Mouse (Mus musculus) frontal cortex, postnatal 25 days (tissue): Measurements from ENCODE around the gene Katnbl1.

Experiments
- DNase-seq, 2 experiments: peaks; one replicate each; pipeline ENCODE4 v3.0.0; 2022; ENCODE audit warnings: low spot score in 2 of 2

Gene Katnbl1

GRCm38 (mm10) chr2:112378973-112379898 is at the start of gene Katnbl1:
Katnbl1 (plus strand) TSS chr2:112379211.
- peak; percentile 67 to 80 for DNase-seq

GRCm38 (mm10) chr2:112332051-112332898 is 46.7 kb upstream of the Katnbl1 start:
- no peak for DNase-seq

DNA sequence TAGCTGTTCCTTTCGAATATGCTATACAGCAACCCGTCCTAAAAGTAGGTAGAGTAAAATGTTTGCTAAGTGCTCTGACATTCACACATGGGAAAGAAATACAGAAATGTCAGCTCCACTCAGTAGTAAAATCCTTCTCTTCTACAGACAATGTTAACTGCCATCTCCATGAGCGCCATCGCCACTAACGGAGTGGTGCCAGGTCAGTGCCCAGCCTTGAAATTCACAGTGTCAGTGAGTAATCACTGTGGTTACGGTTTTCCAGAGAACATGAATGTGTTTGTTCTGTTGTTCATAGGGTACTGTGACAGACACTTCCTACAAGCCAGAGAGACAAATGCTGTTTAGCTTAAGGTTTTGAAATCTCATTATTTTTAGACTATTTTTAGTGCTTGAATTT is 41.8 kb upstream of the Katnbl1 start:
- DNase-seq: no peak

DNA sequence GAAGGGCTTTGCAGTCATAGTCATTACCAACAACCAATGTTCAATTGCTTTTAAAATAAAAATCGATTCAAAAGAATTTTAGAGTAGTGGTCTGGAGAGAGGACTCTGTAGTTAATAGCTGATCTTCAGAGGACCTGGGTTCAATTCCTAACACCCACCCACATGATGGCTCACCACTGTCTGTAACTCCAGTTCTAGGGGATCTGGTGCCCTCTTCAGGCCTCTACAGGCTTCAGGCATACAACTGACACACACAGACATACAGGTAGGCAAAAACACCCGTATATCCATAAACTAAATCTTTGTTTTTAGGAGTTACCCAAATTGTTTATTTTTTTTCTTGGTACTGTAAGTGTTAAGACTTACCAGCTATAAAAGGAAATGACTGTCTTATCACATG is 39.3 kb upstream of the Katnbl1 start:
- no peak for DNase-seq

DNA sequence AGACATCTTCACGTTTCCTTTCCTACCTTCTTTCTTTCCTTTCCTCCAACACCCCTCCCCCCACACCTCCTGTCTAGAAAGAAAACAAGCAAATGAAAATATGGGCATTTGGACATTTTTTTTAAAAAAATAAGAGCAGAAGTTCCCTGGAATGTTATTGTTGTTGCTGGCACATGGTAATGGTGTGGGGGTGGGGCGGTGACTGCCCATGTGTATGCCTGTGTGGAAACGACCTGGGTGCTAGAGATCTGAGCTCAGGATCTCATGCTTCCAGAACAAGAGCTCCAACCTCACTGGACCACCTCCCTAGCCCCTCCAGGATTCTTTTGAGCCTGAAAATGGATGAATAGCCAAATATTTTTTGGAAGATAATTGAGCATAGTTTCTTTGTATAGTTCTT is 37.9 kb upstream of the Katnbl1 start:
- no peak for DNase-seq

- no peak for DNase-seq
These were observed 30.8 kb upstream of the Katnbl1 start for GRCm38 (mm10) chr2:112348246-112348645.

- no peak for DNase-seq
These were observed 25.1 kb upstream of the Katnbl1 start for GRCm38 (mm10) chr2:112353685-112354455.

DNA sequence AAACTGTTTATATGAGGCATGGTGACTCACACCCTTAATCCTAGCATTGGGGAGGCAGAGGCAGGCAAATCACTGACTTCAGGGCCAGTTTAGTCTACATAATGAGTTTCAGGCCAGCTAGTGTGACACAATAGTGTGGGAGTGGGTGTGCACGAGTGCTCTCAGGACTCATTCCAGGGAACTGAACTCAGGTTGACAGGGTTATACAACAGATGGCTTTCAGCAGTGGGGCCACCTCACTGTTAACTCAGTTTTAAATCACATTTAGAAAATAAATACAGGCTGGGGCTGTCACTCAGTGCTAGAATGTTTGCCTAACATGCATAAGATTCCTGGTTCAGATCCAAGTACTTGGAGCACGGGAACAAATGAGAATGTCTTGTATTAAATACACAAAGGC is 19.4 kb upstream of the Katnbl1 start:
- no peak for DNase-seq

DNA sequence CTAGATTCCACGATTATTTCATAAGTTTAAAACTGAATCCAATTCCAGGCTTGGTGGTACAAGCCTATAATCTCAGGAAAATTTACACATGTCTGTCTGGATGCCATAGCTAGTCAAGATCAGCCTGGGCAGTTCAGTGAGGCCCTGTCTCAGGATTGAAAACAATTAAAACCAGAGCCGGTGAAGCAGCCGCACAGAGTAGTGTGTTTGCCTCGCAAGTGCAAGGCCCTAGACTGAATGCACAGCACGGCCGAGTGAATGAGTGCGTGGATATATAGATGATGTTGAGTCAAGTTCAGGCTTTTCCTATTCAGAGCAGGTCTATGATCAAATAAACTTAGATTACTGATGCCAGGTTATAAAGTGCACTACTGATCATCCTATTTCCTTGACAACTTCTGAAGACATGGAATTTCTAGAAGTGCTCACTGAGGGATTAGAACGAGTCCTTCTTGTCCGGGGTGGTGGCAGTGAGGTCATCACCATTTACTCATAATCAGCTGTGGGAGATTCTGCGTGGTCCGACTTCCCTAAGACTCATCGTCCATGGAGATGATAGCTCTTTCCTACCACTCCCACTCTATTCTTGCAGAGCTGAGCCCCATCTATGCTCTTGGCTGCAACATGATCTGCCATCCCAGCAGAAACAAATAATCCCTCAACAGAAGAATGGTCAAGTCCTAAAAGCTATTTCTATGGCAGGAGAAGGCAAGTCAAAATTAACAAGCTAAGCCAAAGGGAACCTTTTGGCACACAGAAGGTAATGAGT is 18.8 kb upstream of the Katnbl1 start:
- no peak for DNase-seq

- DNase-seq: no peak
These were observed 18.2 kb upstream of the Katnbl1 start for GRCm38 (mm10) chr2:112360781-112361169.

- DNase-seq: no peak
These were observed 11.8 kb upstream of the Katnbl1 start for GRCm38 (mm10) chr2:112367222-112367621.

DNA sequence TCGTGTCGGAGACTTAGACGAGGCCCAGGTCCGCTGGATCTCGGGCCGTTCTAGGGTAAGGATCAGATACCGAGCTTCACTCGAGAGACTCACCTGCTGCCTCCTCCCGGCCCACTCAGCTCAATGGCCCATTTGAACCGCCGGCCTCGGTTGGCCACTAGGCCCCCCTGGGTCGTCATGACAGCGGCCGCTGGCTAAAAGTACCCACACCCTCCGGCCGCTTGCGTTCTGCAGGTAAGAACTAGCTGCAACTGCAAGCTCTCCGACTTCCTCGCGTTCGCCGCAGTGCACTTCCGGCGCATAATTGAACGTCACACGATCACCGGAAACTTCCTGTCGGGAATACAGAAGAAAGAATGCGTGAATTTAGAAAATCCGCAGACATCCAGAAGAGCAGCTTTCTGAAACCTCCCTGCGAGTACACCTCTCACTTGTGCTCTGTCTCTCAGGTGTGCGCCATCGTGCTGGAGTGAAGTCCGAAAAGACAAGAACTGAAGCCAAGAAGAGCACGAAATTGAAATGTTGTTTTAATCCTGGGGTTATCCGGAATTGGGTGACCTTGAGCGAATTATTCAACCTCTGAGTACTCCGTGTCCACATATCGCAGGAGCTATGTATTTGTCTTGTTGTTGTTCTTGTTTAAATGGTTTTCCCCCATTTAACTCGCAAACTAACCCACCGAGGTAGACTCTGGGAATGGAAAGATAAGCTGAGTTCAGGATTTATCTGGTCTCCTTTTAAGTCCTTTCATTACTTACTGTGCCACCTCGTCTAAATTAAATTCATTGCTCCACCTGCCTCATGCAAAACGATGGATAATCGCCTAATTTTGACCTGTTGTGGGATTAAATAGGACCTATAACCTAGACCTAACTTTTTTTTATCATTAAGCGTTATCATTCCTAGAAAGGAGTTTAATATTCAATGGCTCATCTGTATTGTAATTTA is 11.0 kb upstream of the Katnbl1 start, which contains the start of gene Emc4:
Gene Emc4 (minus strand): TSS at position 302 of the 948 bp plus-strand sequence.
- DNase-seq: peak; percentile 86 to 88

GRCm38 (mm10) chr2:112369941-112370340 is 9.1 kb upstream of the Katnbl1 start:
- DNase-seq: no peak

- DNase-seq: no peak
These were observed 5.9 kb upstream of the Katnbl1 start for GRCm38 (mm10) chr2:112373141-112373540.

DNA sequence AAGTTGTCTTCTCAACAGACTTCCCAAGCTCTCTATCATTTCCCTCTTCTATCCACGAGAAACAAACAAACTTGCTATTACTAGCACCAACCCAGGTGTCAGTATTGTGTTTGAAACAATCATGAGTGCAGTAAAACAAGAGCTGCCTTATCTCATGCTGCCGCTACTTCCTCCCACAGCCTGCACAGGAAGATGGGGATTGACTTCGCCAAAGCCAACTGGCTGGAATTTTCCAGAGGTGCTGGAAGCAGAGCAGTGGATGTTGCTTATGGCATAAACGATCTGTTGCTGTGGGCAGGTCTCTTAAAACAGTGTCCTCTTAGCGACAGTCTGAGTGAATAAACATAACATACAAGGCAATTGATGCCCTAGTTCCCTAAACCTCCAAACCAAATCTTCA is 4.4 kb upstream of the Katnbl1 start:
- DNase-seq: no peak

DNA sequence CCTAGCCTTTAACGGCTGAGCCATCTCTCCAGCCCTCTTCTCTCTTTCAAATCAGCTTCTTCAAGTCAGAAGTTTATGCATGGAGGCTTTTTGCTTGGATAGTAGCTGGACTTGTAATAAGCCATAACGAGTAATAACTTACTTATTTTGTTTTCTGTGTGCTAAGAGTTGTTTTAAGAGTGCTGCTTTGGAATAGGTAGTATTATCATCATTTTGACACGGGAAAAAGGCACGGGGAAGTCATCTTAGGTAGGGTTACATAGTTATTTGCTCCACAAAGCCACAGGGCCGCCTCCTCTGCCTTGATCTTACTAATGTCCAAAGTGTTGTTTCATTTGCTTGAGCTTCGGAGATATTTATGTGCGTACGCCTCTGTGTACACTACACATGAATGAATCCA is 1.1 kb downstream of the Katnbl1 start:
- no peak for DNase-seq

DNA sequence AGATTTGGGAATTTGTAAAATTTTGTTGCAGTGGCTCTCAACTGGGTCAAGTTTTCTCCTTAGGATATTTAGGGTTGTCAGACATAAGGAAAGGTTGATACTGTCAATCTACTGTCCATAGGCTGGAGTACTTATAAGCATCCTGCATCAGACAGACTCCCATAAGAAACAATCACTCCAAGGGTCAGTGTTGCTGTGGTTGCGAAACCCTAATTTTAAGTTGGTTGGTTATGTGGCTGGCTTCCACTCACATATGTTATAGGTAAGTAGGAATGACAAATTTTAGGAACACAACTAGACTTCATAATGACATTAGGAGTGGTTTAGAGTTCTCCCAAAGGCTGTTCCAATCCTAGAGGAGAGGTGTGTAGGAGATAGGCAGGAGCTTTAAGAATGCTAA is 2.2 kb downstream of the Katnbl1 start:
- no peak for DNase-seq

- DNase-seq: no peak
These were observed 11.8 kb downstream of the Katnbl1 start for GRCm38 (mm10) chr2:112390843-112391242.

- no peak for DNase-seq
These were observed 12.5 kb downstream of the Katnbl1 start for GRCm38 (mm10) chr2:112391346-112392000.
